Mouse (Mus musculus): ENCODE measurements around the gene Opcml. TPM values are rescaled to one million over a fixed set of nuclear protein-coding genes. Genes with fewer than 3 reads are reported as not detected.

The Opcml gene
- polyA plus RNA-seq, 1 experiment, result 0.06 TPM

- Histone ChIP-seq H3K79me3 (ENCODE audit: low read depth) (no peaks in the 10 kb centered on the region), H3ac (ENCODE audit: control insufficient read depth, insufficient read length, low read depth) (no peak overlapping the region), H3K36me3 (ENCODE audit: control insufficient read depth, insufficient read depth) (no peaks in the 10 kb centered on the region), H3K27me3 (ENCODE audit: control insufficient read depth, insufficient read depth, insufficient read length) (no peaks in the 10 kb centered on the region), H3K79me2 (ENCODE audit: control insufficient read depth, insufficient read depth) (no peaks in the 10 kb centered on the region), H3K4me3 (ENCODE audit: insufficient read depth, poor library complexity, severe bottlenecking) (no peak overlapping the region)
- TF ChIP-seq MYOG (IDR thresholded peaks at IDR 0.05; ENCODE audit: control insufficient read depth, extremely low read depth, insufficient read length), result no peak
- TF ChIP-seq FOSL1 (IDR thresholded peaks at IDR 0.05; ENCODE audit: insufficient read depth, low read length, poor library complexity, severe bottlenecking), result no peak
- TF ChIP-seq MAX (IDR thresholded peaks at IDR 0.05), result no peak
- TF ChIP-seq USF1 (IDR thresholded peaks at IDR 0.05; ENCODE audit: low read depth), result no peak
- TF ChIP-seq CTCF (IDR thresholded peaks at IDR 0.05; ENCODE audit: control insufficient read depth, insufficient read depth, insufficient read length), result no peak
- TF ChIP-seq MYOD1 (IDR thresholded peaks at IDR 0.05; ENCODE audit: control insufficient read depth, insufficient read length, low read depth), result no peak
- no peak for TF ChIP-seq CEBPB (IDR thresholded peaks at IDR 0.05; ENCODE audit: low read depth)
Observed at GRCm38 (mm10) chr9:28690134-28690533, 899.6 kb downstream of the Opcml start.

- Histone ChIP-seq H3K27me3 (ENCODE audit: control insufficient read depth, insufficient read depth, insufficient read length) (no peaks in the 10 kb centered on the region), H3K4me3 (ENCODE audit: insufficient read depth, poor library complexity, severe bottlenecking) (no peak overlapping the region), H3K79me2 (ENCODE audit: control insufficient read depth, insufficient read depth) (no peaks in the 10 kb centered on the region), H3ac (ENCODE audit: control insufficient read depth, insufficient read length, low read depth) (no peak overlapping the region), H3K36me3 (ENCODE audit: control insufficient read depth, insufficient read depth) (no peaks in the 10 kb centered on the region), H3K79me3 (ENCODE audit: low read depth) (no peaks in the 10 kb centered on the region)
- TF ChIP-seq CTCF (IDR thresholded peaks at IDR 0.05; ENCODE audit: control insufficient read depth, insufficient read depth, insufficient read length), result no peak
- TF ChIP-seq USF1 (IDR thresholded peaks at IDR 0.05; ENCODE audit: low read depth), result no peak
- no peak for TF ChIP-seq CEBPB (IDR thresholded peaks at IDR 0.05; ENCODE audit: low read depth)
- TF ChIP-seq MYOG (IDR thresholded peaks at IDR 0.05; ENCODE audit: control insufficient read depth, extremely low read depth, insufficient read length), result no peak
- TF ChIP-seq MAX (IDR thresholded peaks at IDR 0.05), result no peak
- TF ChIP-seq MYOD1 (IDR thresholded peaks at IDR 0.05; ENCODE audit: control insufficient read depth, insufficient read length, low read depth), result no peak
Observed at GRCm38 (mm10) chr9:28705796-28706195, 915.2 kb downstream of the Opcml start.

- Histone ChIP-seq H3K27me3 (ENCODE audit: control insufficient read depth, insufficient read depth, insufficient read length) (no peaks in the 10 kb centered on the region), H3K36me3 (ENCODE audit: control insufficient read depth, insufficient read depth) (no peaks in the 10 kb centered on the region), H3ac (ENCODE audit: control insufficient read depth, insufficient read length, low read depth) (no peak overlapping the region), H3K79me3 (ENCODE audit: low read depth) (no peaks in the 10 kb centered on the region), H3K79me2 (ENCODE audit: control insufficient read depth, insufficient read depth) (no peaks in the 10 kb centered on the region), H3K4me3 (ENCODE audit: insufficient read depth, poor library complexity, severe bottlenecking) (no peak overlapping the region)
- TF ChIP-seq CEBPB (IDR thresholded peaks at IDR 0.05; ENCODE audit: low read depth) (no peak), USF1 (IDR thresholded peaks at IDR 0.05; ENCODE audit: low read depth) (no peak), FOSL1 (IDR thresholded peaks at IDR 0.05; ENCODE audit: insufficient read depth, low read length, poor library complexity, severe bottlenecking) (no peak), MAX (IDR thresholded peaks at IDR 0.05) (no peak), MYOD1 (IDR thresholded peaks at IDR 0.05; ENCODE audit: control insufficient read depth, insufficient read length, low read depth) (no peak), MYOG (IDR thresholded peaks at IDR 0.05; ENCODE audit: control insufficient read depth, extremely low read depth, insufficient read length) (no peak), CTCF (IDR thresholded peaks at IDR 0.05; ENCODE audit: control insufficient read depth, insufficient read depth, insufficient read length) (no peak)
Observed at GRCm38 (mm10) chr9:28714544-28714943, 924.0 kb downstream of the Opcml start.

GRCm38 (mm10) chr9:28720186-28720585 is 929.6 kb downstream of the Opcml start:
- no peaks in the 10 kb centered on the region for H3K36me3 ChIP-seq (ENCODE audit: control insufficient read depth, insufficient read depth)
- no peaks in the 10 kb centered on the region for H3K27me3 ChIP-seq (ENCODE audit: control insufficient read depth, insufficient read depth, insufficient read length)
- no peaks in the 10 kb centered on the region for H3K79me2 ChIP-seq (ENCODE audit: control insufficient read depth, insufficient read depth)
- no peak overlapping the region for H3ac ChIP-seq (ENCODE audit: control insufficient read depth, insufficient read length, low read depth)
- TF ChIP-seq MAX (IDR thresholded peaks at IDR 0.05) (no peak), MYOG (IDR thresholded peaks at IDR 0.05; ENCODE audit: control insufficient read depth, extremely low read depth, insufficient read length) (no peak)
- H3K4me3 ChIP-seq (ENCODE audit: insufficient read depth, poor library complexity, severe bottlenecking), result no peak overlapping the region
- no peaks in the 10 kb centered on the region for H3K79me3 ChIP-seq (ENCODE audit: low read depth)

- no peaks in the 10 kb centered on the region for H3K27me3 ChIP-seq (ENCODE audit: control insufficient read depth, insufficient read depth, insufficient read length)
- TF ChIP-seq CTCF (IDR thresholded peaks at IDR 0.05; ENCODE audit: control insufficient read depth, insufficient read depth, insufficient read length) (no peak), MYOD1 (IDR thresholded peaks at IDR 0.05; ENCODE audit: control insufficient read depth, insufficient read length, low read depth) (no peak)
- no peaks in the 10 kb centered on the region for H3K36me3 ChIP-seq (ENCODE audit: control insufficient read depth, insufficient read depth)
- no peaks in the 10 kb centered on the region for H3K79me2 ChIP-seq (ENCODE audit: control insufficient read depth, insufficient read depth)
- no peak overlapping the region for H3K4me3 ChIP-seq (ENCODE audit: insufficient read depth, poor library complexity, severe bottlenecking)
- no peaks in the 10 kb centered on the region for H3K79me3 ChIP-seq (ENCODE audit: low read depth)
- no peak overlapping the region for H3ac ChIP-seq (ENCODE audit: control insufficient read depth, insufficient read length, low read depth)
Observed at GRCm38 (mm10) chr9:28731811-28732602, 941.4 kb downstream of the Opcml start.

- no peaks in the 10 kb centered on the region for H3K36me3 ChIP-seq (ENCODE audit: control insufficient read depth, insufficient read depth)
- TF ChIP-seq MYOD1 (IDR thresholded peaks at IDR 0.05; ENCODE audit: control insufficient read depth, insufficient read length, low read depth), result no peak
- TF ChIP-seq MYOG (IDR thresholded peaks at IDR 0.05; ENCODE audit: control insufficient read depth, extremely low read depth, insufficient read length), result no peak
- no peak for TF ChIP-seq FOSL1 (IDR thresholded peaks at IDR 0.05; ENCODE audit: insufficient read depth, low read length, poor library complexity, severe bottlenecking)
- no peak for TF ChIP-seq MAX (IDR thresholded peaks at IDR 0.05)
- TF ChIP-seq USF1 (IDR thresholded peaks at IDR 0.05; ENCODE audit: low read depth), result no peak
- no peak for TF ChIP-seq CEBPB (IDR thresholded peaks at IDR 0.05; ENCODE audit: low read depth)
- TF ChIP-seq CTCF (IDR thresholded peaks at IDR 0.05; ENCODE audit: control insufficient read depth, insufficient read depth, insufficient read length), result no peak
- H3K4me3 ChIP-seq (ENCODE audit: insufficient read depth, poor library complexity, severe bottlenecking), result no peak overlapping the region
- no peaks in the 10 kb centered on the region for H3K79me2 ChIP-seq (ENCODE audit: control insufficient read depth, insufficient read depth)
- H3K27me3 ChIP-seq (ENCODE audit: control insufficient read depth, insufficient read depth, insufficient read length), result no peaks in the 10 kb centered on the region
- H3ac ChIP-seq (ENCODE audit: control insufficient read depth, insufficient read length, low read depth), result no peak overlapping the region
- no peaks in the 10 kb centered on the region for H3K79me3 ChIP-seq (ENCODE audit: low read depth)
Observed at GRCm38 (mm10) chr9:28737955-28738354, 947.4 kb downstream of the Opcml start.
